22 mouse cellular contexts compared by ENCODE assay signal in the genomic region with DNA sequence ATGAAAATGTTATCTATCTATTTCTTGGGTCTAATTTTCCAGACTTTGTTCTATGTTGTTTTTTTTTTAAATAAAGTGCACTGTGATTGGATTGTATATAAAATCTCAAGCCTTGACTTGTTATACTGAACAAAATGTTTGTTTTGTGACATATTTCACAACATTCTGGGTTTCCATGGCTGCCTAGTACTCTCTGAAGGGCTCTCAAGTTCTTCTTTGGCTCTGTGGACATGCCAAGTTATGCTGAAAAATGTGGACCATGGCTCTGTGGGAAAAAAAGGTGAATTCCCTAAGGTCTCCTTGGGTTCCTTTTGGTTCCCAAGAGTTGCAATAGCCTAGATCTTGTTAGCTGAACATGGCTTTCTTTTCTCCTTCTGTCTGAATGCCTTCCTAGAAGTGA.
DNase-seq lines count a peak whose midpoint lies in the region; ATAC-seq and TF ChIP-seq lines count a peak whose summit lies in the region.
"Had no signal": no experiment of that assay in that cellular context is flagged by ENCODE, and none has a peak within 500 bp of the region (broad histone marks: within the 10 kb centered on the region; RNA-seq: fewer than 3 reads in every experiment).

No protein-coding gene starts in this region.

- no peak for TF ChIP-seq CTCF in liver, postnatal 0 days (IDR thresholded peaks at IDR 0.05; ENCODE audit: low read depth)

- H3K4me2 ChIP-seq in lung, embryonic 16.5 days (ENCODE audit: low read depth, low read length): no peak overlapping the region
- H3K4me2 ChIP-seq in liver, postnatal 0 days (ENCODE audit: low read depth, low read length): no peak overlapping the region
- H3K4me2 ChIP-seq: embryonic facial prominence, embryonic 12.5 days; embryonic facial prominence, embryonic 15.5 days; heart, embryonic 11.5 days; hindbrain, embryonic 13.5 days had no signal

- H3K4me3 ChIP-seq in heart, embryonic 10.5 days: no peak overlapping the region
- H3K4me3 ChIP-seq in lung, embryonic 16.5 days (ENCODE audit: low read length): no peak overlapping the region
- H3K4me3 ChIP-seq in hindbrain, embryonic 10.5 days: no peak overlapping the region
- no peak overlapping the region for H3K4me3 ChIP-seq in liver, postnatal 0 days (ENCODE audit: low read depth, low read length)
- H3K4me3 ChIP-seq: embryonic facial prominence, embryonic 12.5 days; embryonic facial prominence, embryonic 15.5 days; heart, adult 2 months; hindbrain, embryonic 13.5 days had no signal

- DNase-seq in heart, adult 11 months: peak; percentile 17
- no peak for DNase-seq in heart, embryonic 10.5 days (ENCODE audit: low spot score)
- peak; percentile 30 for DNase-seq in lung, postnatal 14 days
- DNase-seq in spleen, postnatal 10 days (ENCODE audit: low spot score in 2 of 2): no peak
- no peak for DNase-seq in hindbrain, embryonic 10.5 days (ENCODE audit: low spot score)
- DNase-seq in thymus, postnatal 0 days (ENCODE audit: low spot score): no peak
- no peak for DNase-seq in liver, postnatal 0 days
- DNase-seq: adrenal gland, postnatal 10 days; adrenal gland, postnatal 36 days; cerebellum, adult 18-20 months; cerebellum, adult 9-10 months; cerebellum, postnatal 14 days; forebrain, postnatal 0 days; gastrocnemius, postnatal 25 days; heart, adult 2 months had no signal

- H3K9ac ChIP-seq in lung, embryonic 16.5 days (ENCODE audit: low read length): no peak overlapping the region
- no peak overlapping the region for H3K9ac ChIP-seq in liver, postnatal 0 days (replicated peaks)
- H3K9ac ChIP-seq: embryonic facial prominence, embryonic 12.5 days; embryonic facial prominence, embryonic 15.5 days; forebrain, postnatal 0 days; hindbrain, embryonic 13.5 days had no signal

- TF ChIP-seq EP300 in liver, postnatal 0 days (IDR thresholded peaks at IDR 0.05; ENCODE audit: low read depth): no peak

- H3K27me3 ChIP-seq in heart, embryonic 10.5 days (ENCODE audit: insufficient read depth, poor library complexity, severe bottlenecking): peaks cover 8% of the 10 kb centered on the region; the same call in 1 of the 2 replicates
- H3K27me3 ChIP-seq in lung, embryonic 16.5 days (ENCODE audit: control insufficient read depth, insufficient read depth, low read depth, low read length): no peaks in the 10 kb centered on the region
- peaks cover 30% of the 10 kb centered on the region for H3K27me3 ChIP-seq in hindbrain, embryonic 10.5 days (ENCODE audit: insufficient read depth, poor library complexity, severe bottlenecking)
- H3K27me3 ChIP-seq in liver, postnatal 0 days (ENCODE audit: insufficient read depth, low read length): no peaks in the 10 kb centered on the region
- H3K27me3 ChIP-seq: embryonic facial prominence, embryonic 12.5 days; embryonic facial prominence, embryonic 15.5 days; hindbrain, embryonic 13.5 days had no signal

- H3K9me3 ChIP-seq in heart, embryonic 10.5 days: no peaks in the 10 kb centered on the region
- H3K9me3 ChIP-seq in lung, embryonic 16.5 days (ENCODE audit: control insufficient read depth, low read length): no peaks in the 10 kb centered on the region
- no peaks in the 10 kb centered on the region for H3K9me3 ChIP-seq in hindbrain, embryonic 10.5 days
- H3K9me3 ChIP-seq in liver, postnatal 0 days (ENCODE audit: low read length): no peaks in the 10 kb centered on the region
- H3K9me3 ChIP-seq: embryonic facial prominence, embryonic 12.5 days; embryonic facial prominence, embryonic 15.5 days; hindbrain, embryonic 13.5 days had no signal

- no peaks in the 10 kb centered on the region for H3K4me1 ChIP-seq in heart, embryonic 10.5 days
- H3K4me1 ChIP-seq in lung, embryonic 16.5 days (replicated peaks; ENCODE audit: control insufficient read depth, insufficient read depth, low read length): no peaks in the 10 kb centered on the region
- no peaks in the 10 kb centered on the region for H3K4me1 ChIP-seq in hindbrain, embryonic 10.5 days (replicated peaks)
- H3K4me1 ChIP-seq in liver, postnatal 0 days (ENCODE audit: insufficient read depth): no peaks in the 10 kb centered on the region
- H3K4me1 ChIP-seq: embryonic facial prominence, embryonic 12.5 days; embryonic facial prominence, embryonic 15.5 days had no signal

- H3K27ac ChIP-seq in heart, embryonic 10.5 days: no peak overlapping the region
- no peak overlapping the region for H3K27ac ChIP-seq in lung, embryonic 16.5 days (ENCODE audit: low read length)
- no peak overlapping the region for H3K27ac ChIP-seq in hindbrain, embryonic 10.5 days
- H3K27ac ChIP-seq in liver, postnatal 0 days (ENCODE audit: low read depth): no peak overlapping the region
- H3K27ac ChIP-seq: embryonic facial prominence, embryonic 12.5 days; embryonic facial prominence, embryonic 15.5 days; heart, adult 2 months; hindbrain, embryonic 13.5 days had no signal

- peak; percentile 72 for ATAC-seq in lung, embryonic 16.5 days (ENCODE audit: low read depth)
- no peak for ATAC-seq in liver, postnatal 0 days
- ATAC-seq: activated CD4-positive, CD25-positive, alpha-beta regulatory T cell, adult 4 months; forebrain, embryonic 14.5 days; forebrain, postnatal 0 days had no signal

- no peaks in the 10 kb centered on the region for H3K36me3 ChIP-seq in heart, embryonic 10.5 days
- H3K36me3 ChIP-seq in lung, embryonic 16.5 days (ENCODE audit: control insufficient read depth, insufficient read depth, low read length): no peaks in the 10 kb centered on the region
- H3K36me3 ChIP-seq in hindbrain, embryonic 10.5 days: no peaks in the 10 kb centered on the region
- no peaks in the 10 kb centered on the region for H3K36me3 ChIP-seq in liver, postnatal 0 days (replicated peaks; ENCODE audit: insufficient read depth, low read length)
- H3K36me3 ChIP-seq: embryonic facial prominence, embryonic 12.5 days; embryonic facial prominence, embryonic 15.5 days; hindbrain, embryonic 13.5 days had no signal

Comparison
In these comparisons a context has a peak if more than half of its experiments do, and no peak if none do; other contexts are left out.
1. DNase-seq: peak in heart, adult 11 months (single experiment) and lung, postnatal 14 days (single experiment); none in heart, embryonic 10.5 days (single experiment), spleen, postnatal 10 days (0 of 2), hindbrain, embryonic 10.5 days (single experiment), thymus, postnatal 0 days (single experiment) and liver, postnatal 0 days (single experiment).